Mouse (Mus musculus): ENCODE results near the gene Zfp827. TPM values are rescaled to one million over a fixed set of nuclear protein-coding genes. Genes with fewer than 3 reads are reported as not detected.

Zfp827 gene
- polyA plus RNA-seq, 1 experiment from 2014 or later, result 3.8 TPM

GRCm38 (mm10) chr8:79084359-79084820 is 56.2 kb downstream of the Zfp827 start:
- Histone ChIP-seq H3K27me3 (replicated peaks; ENCODE audit: control insufficient read depth, insufficient read depth, low read length) (no peaks in the 10 kb centered on the region), H3K9ac (ENCODE audit: low read depth, low read length) (no peak overlapping the region), H3K4me2 (no peak overlapping the region), H3K36me3 (ENCODE audit: control insufficient read depth, insufficient read depth, low read length) (peaks cover 8% of the 10 kb centered on the region; the same call in 1 of the 2 replicates), H3K4me3 (ENCODE audit: low read depth, low read length) (no peak overlapping the region), H3K9me3 (ENCODE audit: control insufficient read depth, low read length) (no peaks in the 10 kb centered on the region), H3K27ac (ENCODE audit: low read depth, low read length) (no peak overlapping the region), H3K4me1 (replicated peaks; ENCODE audit: control insufficient read depth, insufficient read depth, low read length) (0 out of 2 replicates have a peak, but pooled peaks cover 3% of the 10 kb centered on the region)
- 88% methylated on average over 3 of the region's 3 CpGs for WGBS
- no peak for ATAC-seq (replicated peaks; ENCODE audit: low FRiP score)
- no peak for DNase-seq (ENCODE audit: low spot score)

DNA sequence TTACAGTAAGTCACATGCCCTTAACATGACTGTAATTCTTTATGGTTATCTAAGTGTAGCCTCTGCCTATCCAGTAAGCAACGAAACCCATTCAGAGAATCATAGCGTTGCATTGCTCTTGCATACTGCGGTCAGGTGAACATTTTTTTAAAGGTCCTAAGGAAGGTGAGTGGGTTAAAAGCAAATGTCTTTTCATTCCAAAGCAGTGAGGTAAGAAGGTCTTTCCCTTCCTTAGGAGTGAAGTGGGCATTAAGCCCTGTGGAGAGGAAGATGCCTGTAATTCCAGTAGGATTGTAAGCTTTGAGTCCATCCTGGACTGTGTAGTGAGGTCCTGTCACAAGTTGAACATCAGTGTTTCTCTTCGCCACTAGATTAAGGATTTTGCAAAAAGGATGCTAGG is 66.2 kb downstream of the Zfp827 start:
- no peak overlapping the region for H3K4me3 ChIP-seq (ENCODE audit: low read depth, low read length)

DNA sequence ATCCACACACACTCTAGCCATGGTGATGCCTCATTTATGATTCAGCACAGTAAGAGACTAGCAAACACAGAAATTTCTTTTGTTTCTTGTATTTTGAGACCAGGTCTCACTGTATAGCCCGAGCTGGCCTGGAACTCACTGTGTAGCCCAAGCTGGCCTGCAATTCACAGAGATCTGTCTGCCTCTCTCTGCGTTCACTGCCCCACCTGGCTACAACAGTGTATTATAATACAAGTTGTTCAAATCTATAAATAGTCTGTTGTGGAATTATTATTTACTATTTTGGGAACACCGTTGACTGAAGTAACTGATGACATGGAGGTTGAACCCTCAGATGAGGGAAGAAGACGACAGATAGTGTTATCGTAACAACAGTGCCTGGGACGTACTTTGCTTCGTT is 66.9 kb downstream of the Zfp827 start:
- Histone ChIP-seq H3K27me3 (replicated peaks; ENCODE audit: control insufficient read depth, insufficient read depth, low read length) (no peaks in the 10 kb centered on the region), H3K27ac (ENCODE audit: low read depth, low read length) (no peak overlapping the region), H3K36me3 (ENCODE audit: control insufficient read depth, insufficient read depth, low read length) (no peaks in the 10 kb centered on the region), H3K4me1 (replicated peaks; ENCODE audit: control insufficient read depth, insufficient read depth, low read length) (no peaks in the 10 kb centered on the region), H3K4me3 (ENCODE audit: low read depth, low read length) (no peak overlapping the region), H3K4me2 (no peak overlapping the region), H3K9ac (ENCODE audit: low read depth, low read length) (no peak overlapping the region), H3K9me3 (ENCODE audit: control insufficient read depth, low read length) (no peaks in the 10 kb centered on the region)
- DNase-seq (ENCODE audit: low spot score) (no peak), ATAC-seq (replicated peaks; ENCODE audit: low FRiP score) (no peak)
- 90% methylated on average over 7 of the region's 7 CpGs for WGBS

More for the DNA sequence above, 66.2 kb downstream of the Zfp827 start:
- WGBS, result 91% methylated on average over 4 of the region's 4 CpGs
- Histone ChIP-seq H3K4me2 (no peak overlapping the region), H3K9ac (ENCODE audit: low read depth, low read length) (no peak overlapping the region), H3K36me3 (ENCODE audit: control insufficient read depth, insufficient read depth, low read length) (peaks cover under 1% of the 10 kb centered on the region; the same call in 1 of the 2 replicates), H3K27me3 (replicated peaks; ENCODE audit: control insufficient read depth, insufficient read depth, low read length) (no peaks in the 10 kb centered on the region), H3K9me3 (ENCODE audit: control insufficient read depth, low read length) (no peaks in the 10 kb centered on the region), H3K4me1 (replicated peaks; ENCODE audit: control insufficient read depth, insufficient read depth, low read length) (no peaks in the 10 kb centered on the region), H3K27ac (ENCODE audit: low read depth, low read length) (no peak overlapping the region)
- ATAC-seq (replicated peaks; ENCODE audit: low FRiP score) (no peak), DNase-seq (ENCODE audit: low spot score) (no peak)

- H3K27ac ChIP-seq (ENCODE audit: low read depth, low read length), result no peak overlapping the region
- WGBS, result 83% methylated on average over 11 of the region's 11 CpGs
- H3K27me3 ChIP-seq (replicated peaks; ENCODE audit: control insufficient read depth, insufficient read depth, low read length), result no peaks in the 10 kb centered on the region
- no peak overlapping the region for H3K9ac ChIP-seq (ENCODE audit: low read depth, low read length)
- no peak overlapping the region for H3K4me3 ChIP-seq (ENCODE audit: low read depth, low read length)
- no peaks in the 10 kb centered on the region for H3K4me1 ChIP-seq (replicated peaks; ENCODE audit: control insufficient read depth, insufficient read depth, low read length)
- no peak overlapping the region for H3K4me2 ChIP-seq
- H3K36me3 ChIP-seq (ENCODE audit: control insufficient read depth, insufficient read depth, low read length), result no peaks in the 10 kb centered on the region
- H3K9me3 ChIP-seq (ENCODE audit: control insufficient read depth, low read length), result no peaks in the 10 kb centered on the region
- DNase-seq (ENCODE audit: low spot score) (no peak), ATAC-seq (replicated peaks; ENCODE audit: low FRiP score) (no peak)
Measured at GRCm38 (mm10) chr8:79096970-79097369, 68.7 kb downstream of the Zfp827 start.

- Histone ChIP-seq H3K4me3 (ENCODE audit: low read depth, low read length) (no peak overlapping the region), H3K27me3 (replicated peaks; ENCODE audit: control insufficient read depth, insufficient read depth, low read length) (no peaks in the 10 kb centered on the region), H3K9ac (ENCODE audit: low read depth, low read length) (no peak overlapping the region), H3K4me1 (replicated peaks; ENCODE audit: control insufficient read depth, insufficient read depth, low read length) (no peaks in the 10 kb centered on the region), H3K4me2 (no peak overlapping the region), H3K27ac (ENCODE audit: low read depth, low read length) (no peak overlapping the region), H3K9me3 (ENCODE audit: control insufficient read depth, low read length) (no peaks in the 10 kb centered on the region), H3K36me3 (ENCODE audit: control insufficient read depth, insufficient read depth, low read length) (no peaks in the 10 kb centered on the region)
- WGBS, result 76% methylated on average over 4 of the region's 4 CpGs
- no peak for ATAC-seq (replicated peaks; ENCODE audit: low FRiP score)
- DNase-seq (ENCODE audit: low spot score), result no peak
Measured at GRCm38 (mm10) chr8:79102707-79103106, 74.5 kb downstream of the Zfp827 start.

DNA sequence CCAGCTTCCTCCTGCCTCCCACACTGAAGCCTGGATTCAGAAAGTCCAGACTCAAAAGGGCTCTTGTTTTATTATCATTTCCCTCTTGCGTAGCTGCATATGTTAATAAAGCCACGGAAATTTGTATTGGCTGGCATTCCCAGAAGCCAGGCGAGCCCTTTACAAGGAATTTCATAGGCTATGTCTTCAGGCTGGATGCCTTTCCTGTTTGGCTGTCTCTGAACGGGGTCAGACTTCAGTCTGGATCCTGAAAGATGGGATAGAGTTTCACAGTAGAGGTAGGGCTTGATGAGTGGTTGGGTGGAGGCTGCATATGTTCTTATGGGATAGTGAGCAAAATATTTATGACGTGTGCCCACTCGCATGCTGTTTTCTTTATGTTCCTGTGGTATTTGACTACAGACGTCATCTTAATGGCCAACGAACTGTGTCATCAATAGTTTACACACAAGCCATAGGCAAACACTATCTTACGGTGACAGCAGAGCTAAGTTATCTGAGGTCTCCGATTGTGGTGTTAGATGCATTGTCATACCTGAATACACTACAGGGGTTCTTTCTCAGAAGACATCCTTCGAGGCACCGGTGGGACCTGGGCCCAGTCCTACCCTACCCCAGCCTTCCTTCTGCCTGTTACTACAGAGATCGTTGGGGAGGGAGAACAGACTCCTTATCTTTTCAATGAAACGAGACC is 75.1 kb downstream of the Zfp827 start:
- Histone ChIP-seq H3K9me3 (ENCODE audit: control insufficient read depth, low read length) (no peaks in the 10 kb centered on the region), H3K4me3 (ENCODE audit: low read depth, low read length) (no peak overlapping the region), H3K4me2 (no peak overlapping the region), H3K36me3 (ENCODE audit: control insufficient read depth, insufficient read depth, low read length) (no peaks in the 10 kb centered on the region), H3K4me1 (replicated peaks; ENCODE audit: control insufficient read depth, insufficient read depth, low read length) (no peaks in the 10 kb centered on the region), H3K27ac (ENCODE audit: low read depth, low read length) (no peak overlapping the region), H3K9ac (ENCODE audit: low read depth, low read length) (no peak overlapping the region), H3K27me3 (replicated peaks; ENCODE audit: control insufficient read depth, insufficient read depth, low read length) (no peaks in the 10 kb centered on the region)
- 79% methylated on average over 14 of the region's 14 CpGs for WGBS
- DNase-seq (ENCODE audit: low spot score) (no peak), ATAC-seq (replicated peaks; ENCODE audit: low FRiP score) (no peak)

DNA sequence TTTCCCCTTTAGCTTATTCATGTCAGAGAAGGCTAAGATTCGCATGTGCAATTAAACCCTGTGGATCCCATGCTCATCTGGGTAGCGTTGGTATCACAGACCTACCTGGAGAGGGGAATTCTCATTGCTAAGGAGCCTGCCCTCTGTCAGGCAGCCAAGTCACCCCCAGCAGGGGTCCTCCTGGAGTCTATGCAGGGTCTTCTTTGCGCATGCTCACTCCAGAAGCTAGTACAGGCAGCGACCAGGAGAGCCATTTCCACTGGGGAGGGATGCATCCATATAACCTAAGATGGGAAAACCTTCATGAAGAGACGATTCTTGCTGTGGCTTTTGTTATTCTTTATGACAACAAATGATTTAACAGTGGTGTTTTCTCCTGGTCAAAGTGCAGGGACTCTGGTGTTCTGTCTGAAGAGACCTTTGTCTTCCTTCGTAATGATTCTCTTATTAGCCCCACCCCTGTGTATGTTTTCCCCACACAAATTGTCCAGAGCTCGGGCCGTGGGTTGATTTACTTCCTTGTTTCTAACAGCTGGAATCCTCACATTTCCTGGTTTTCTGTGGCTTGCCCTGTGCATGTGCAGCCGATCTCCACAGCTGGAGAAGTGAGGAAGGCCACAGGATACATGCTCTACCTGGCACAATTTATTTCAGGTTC is 75.8 kb downstream of the Zfp827 start:
- Histone ChIP-seq H3K36me3 (ENCODE audit: control insufficient read depth, insufficient read depth, low read length) (no peaks in the 10 kb centered on the region; the same call in 1 of the 2 replicates), H3K4me1 (replicated peaks; ENCODE audit: control insufficient read depth, insufficient read depth, low read length) (no peaks in the 10 kb centered on the region), H3K4me3 (ENCODE audit: low read depth, low read length) (no peak overlapping the region), H3K9ac (ENCODE audit: low read depth, low read length) (no peak overlapping the region), H3K27me3 (replicated peaks; ENCODE audit: control insufficient read depth, insufficient read depth, low read length) (no peaks in the 10 kb centered on the region), H3K27ac (ENCODE audit: low read depth, low read length) (no peak overlapping the region), H3K9me3 (ENCODE audit: control insufficient read depth, low read length) (no peaks in the 10 kb centered on the region), H3K4me2 (no peak overlapping the region)
- WGBS, result 67% methylated on average over 9 of the region's 9 CpGs
- no peak for DNase-seq (ENCODE audit: low spot score)
- ATAC-seq (replicated peaks; ENCODE audit: low FRiP score), result no peak

DNA sequence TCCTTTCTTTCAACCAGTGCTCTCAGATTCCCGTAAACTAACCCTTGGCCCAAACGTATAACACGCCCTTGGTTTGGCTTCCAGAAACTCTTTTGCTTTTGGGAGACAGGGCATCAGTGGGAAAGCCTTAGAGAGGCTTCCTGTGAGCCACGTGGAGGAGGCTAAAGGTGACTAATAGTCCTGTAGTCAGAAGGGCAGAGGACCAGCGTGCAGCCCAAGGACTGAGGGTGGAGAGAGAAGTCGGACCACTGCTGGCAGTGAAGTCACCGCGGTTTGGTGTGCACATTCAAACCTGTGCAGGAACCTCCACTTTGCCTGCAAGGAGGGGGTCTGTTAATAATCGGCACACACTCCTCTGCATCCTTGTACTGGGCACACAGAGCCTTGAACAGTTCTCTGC is 76.4 kb downstream of the Zfp827 start:
- no peak overlapping the region for H3K4me3 ChIP-seq (ENCODE audit: low read depth, low read length)
- no peaks in the 10 kb centered on the region for H3K9me3 ChIP-seq (ENCODE audit: control insufficient read depth, low read length)
- no peaks in the 10 kb centered on the region for H3K27me3 ChIP-seq (replicated peaks; ENCODE audit: control insufficient read depth, insufficient read depth, low read length)
- 73% methylated on average over 9 of the region's 9 CpGs for WGBS
- ATAC-seq (replicated peaks; ENCODE audit: low FRiP score) (no peak), DNase-seq (ENCODE audit: low spot score) (no peak)
- no peaks in the 10 kb centered on the region; the same call in 1 of the 2 replicates for H3K36me3 ChIP-seq (ENCODE audit: control insufficient read depth, insufficient read depth, low read length)
- no peak overlapping the region for H3K27ac ChIP-seq (ENCODE audit: low read depth, low read length)
- no peak overlapping the region for H3K4me2 ChIP-seq
- H3K4me1 ChIP-seq (replicated peaks; ENCODE audit: control insufficient read depth, insufficient read depth, low read length), result no peaks in the 10 kb centered on the region
- no peak overlapping the region for H3K9ac ChIP-seq (ENCODE audit: low read depth, low read length)

DNA sequence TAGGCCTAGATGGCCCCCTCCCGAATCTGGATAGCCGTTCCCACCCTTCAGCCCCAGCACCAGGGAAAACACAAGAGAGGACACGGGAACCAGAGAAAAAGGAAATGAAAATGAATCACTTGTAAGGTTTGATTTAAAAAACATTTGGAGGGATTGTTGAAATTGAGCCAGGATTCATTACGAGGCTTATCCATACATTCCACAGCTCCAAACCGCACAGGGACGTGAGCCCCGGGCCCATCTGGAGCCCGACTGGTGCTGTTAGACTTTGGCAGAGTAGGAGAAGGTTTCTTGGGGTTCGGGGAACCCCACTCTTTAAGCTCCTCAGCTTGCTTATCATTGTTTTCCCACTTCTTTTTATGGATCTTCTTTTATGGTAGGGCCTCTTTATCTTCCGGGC is 76.9 kb downstream of the Zfp827 start:
- Histone ChIP-seq H3K9ac (ENCODE audit: low read depth, low read length) (no peak overlapping the region), H3K4me3 (ENCODE audit: low read depth, low read length) (no peak overlapping the region), H3K9me3 (ENCODE audit: control insufficient read depth, low read length) (no peaks in the 10 kb centered on the region), H3K4me2 (no peak overlapping the region), H3K27me3 (replicated peaks; ENCODE audit: control insufficient read depth, insufficient read depth, low read length) (no peaks in the 10 kb centered on the region), H3K36me3 (ENCODE audit: control insufficient read depth, insufficient read depth, low read length) (no peaks in the 10 kb centered on the region; the same call in 1 of the 2 replicates), H3K27ac (ENCODE audit: low read depth, low read length) (no peak overlapping the region), H3K4me1 (replicated peaks; ENCODE audit: control insufficient read depth, insufficient read depth, low read length) (no peaks in the 10 kb centered on the region)
- DNase-seq (ENCODE audit: low spot score) (no peak), ATAC-seq (replicated peaks; ENCODE audit: low FRiP score) (no peak)
- 81% methylated on average over 10 of the region's 10 CpGs for WGBS

All from liver, embryonic 11.5 days (tissue).